Mouse (Mus musculus) thymus, adult 2 months (tissue): ENCODE results near the gene Gmfg.

Experiments used
- CTCF ChIP-seq: fragments of 200-500 bp; IDR thresholded peaks from 2 replicates; pipeline ENCODE4 v1.5.1; 2012; ENCODE audit warnings: mild to moderate bottlenecking, control low read depth, low read length, moderate library complexity, borderline replicate concordance; ENCODE audit not compliant: control insufficient read depth, poor library complexity, insufficient read depth; ENCODE audit errors: extremely low read depth
- POLR2A ChIP-seq: fragments of 200-500 bp; IDR thresholded peaks from 2 replicates; pipeline ENCODE4 v1.6.1; 2012; ENCODE audit warnings: mild to moderate bottlenecking, low read length, control low read depth, moderate library complexity; ENCODE audit not compliant: control insufficient read depth, poor library complexity, insufficient read depth; ENCODE audit errors: extremely low read depth

GRCm38 (mm10) chr7:28464416-28465212, 27.4 kb downstream of the Gmfg start:
- TF ChIP-seq CTCF (no peak), POLR2A (no peak)
